In genomic region chr3:52643796-52644177, GRCm38 (mm10) we compare ENCODE assay signal across 11 mouse cellular contexts.
A peak's percentile ranks its signal among the peaks of the same experiment; 100 is the strongest.
DNase-seq lines count a peak whose midpoint lies in the region; ATAC-seq and TF ChIP-seq lines count a peak whose summit lies in the region.
"Had no signal": no experiment of that assay in that cellular context is flagged by ENCODE, and none has a peak within 500 bp of the region (broad histone marks: within the 10 kb centered on the region; RNA-seq: fewer than 3 reads in every experiment).

No protein-coding gene starts in this region.

- H3K9ac ChIP-seq in heart, postnatal 0 days (replicated peaks; ENCODE audit: low read depth, low read length): no peak overlapping the region
- no peak overlapping the region for H3K9ac ChIP-seq in neural tube, embryonic 11.5 days (ENCODE audit: low read length)
- no peak overlapping the region for H3K9ac ChIP-seq in liver, embryonic 11.5 days (ENCODE audit: low read depth, low read length)
- H3K9ac ChIP-seq: liver, embryonic 13.5 days had no signal

- H3K27me3 ChIP-seq in heart, embryonic 10.5 days (ENCODE audit: insufficient read depth, poor library complexity, severe bottlenecking): peaks cover 35% of the 10 kb centered on the region
- H3K27me3 ChIP-seq in heart, postnatal 0 days (ENCODE audit: control insufficient read depth, insufficient read depth, low read length): no peaks in the 10 kb centered on the region
- H3K27me3 ChIP-seq in neural tube, embryonic 11.5 days (ENCODE audit: control insufficient read depth, insufficient read depth, low read length): no peaks in the 10 kb centered on the region
- no peaks in the 10 kb centered on the region for H3K27me3 ChIP-seq in liver, embryonic 11.5 days (replicated peaks; ENCODE audit: control insufficient read depth, insufficient read depth, low read length)
- H3K27me3 ChIP-seq: liver, embryonic 13.5 days had no signal

- no peak for TF ChIP-seq CTCF in heart, postnatal 0 days (IDR thresholded peaks at IDR 0.05; ENCODE audit: low read depth)

- no peak overlapping the region for H3K4me2 ChIP-seq in heart, postnatal 0 days (ENCODE audit: low read depth, low read length)
- H3K4me2 ChIP-seq in neural tube, embryonic 11.5 days (ENCODE audit: low read depth): no peak overlapping the region
- no peak overlapping the region for H3K4me2 ChIP-seq in liver, embryonic 11.5 days
- H3K4me2 ChIP-seq: liver, embryonic 13.5 days had no signal

- H3K27ac ChIP-seq in heart, embryonic 10.5 days: peak overlapping the region; percentile 47
- peak overlapping the region; percentile 46 for H3K27ac ChIP-seq in heart, postnatal 0 days (ENCODE audit: low read depth)
- H3K27ac ChIP-seq in neural tube, embryonic 11.5 days (ENCODE audit: low read depth, low read length): peak overlapping the region; percentile 45
- no peak overlapping the region for H3K27ac ChIP-seq in liver, embryonic 11.5 days (ENCODE audit: low read depth, low read length)
- H3K27ac ChIP-seq: liver, embryonic 13.5 days had no signal

- H3K36me3 ChIP-seq in heart, embryonic 10.5 days: no peaks in the 10 kb centered on the region
- no peaks in the 10 kb centered on the region for H3K36me3 ChIP-seq in heart, postnatal 0 days (replicated peaks; ENCODE audit: control insufficient read depth, insufficient read depth, low read length)
- no peaks in the 10 kb centered on the region for H3K36me3 ChIP-seq in neural tube, embryonic 11.5 days (ENCODE audit: control insufficient read depth, insufficient read depth, low read length)
- H3K36me3 ChIP-seq in liver, embryonic 11.5 days (ENCODE audit: control insufficient read depth, insufficient read depth, low read length): no peaks in the 10 kb centered on the region
- H3K36me3 ChIP-seq: liver, embryonic 13.5 days had no signal

- 79% methylated on average over 10 of the region's 10 CpGs for WGBS in heart, embryonic 10.5 days
- WGBS in heart, postnatal 0 days: 76% methylated on average over 10 of the region's 10 CpGs
- 63% methylated on average over 10 of the region's 10 CpGs for WGBS in neural tube, embryonic 11.5 days
- WGBS in liver, embryonic 11.5 days: 79% methylated on average over 10 of the region's 10 CpGs

- H3K9me3 ChIP-seq in heart, embryonic 10.5 days: no peaks in the 10 kb centered on the region
- no peaks in the 10 kb centered on the region for H3K9me3 ChIP-seq in heart, postnatal 0 days (replicated peaks; ENCODE audit: control insufficient read depth, low read length)
- H3K9me3 ChIP-seq in neural tube, embryonic 11.5 days (ENCODE audit: control insufficient read depth, low read length): no peaks in the 10 kb centered on the region
- H3K9me3 ChIP-seq in liver, embryonic 11.5 days (ENCODE audit: control insufficient read depth, low read length): no peaks in the 10 kb centered on the region
- H3K9me3 ChIP-seq: liver, embryonic 13.5 days had no signal

- ATAC-seq in heart, postnatal 0 days (ENCODE audit: insufficient read depth, low read depth): no peak
- no peak for ATAC-seq in neural tube, embryonic 11.5 days (ENCODE audit: insufficient read depth, low FRiP score, low TSS enrichment)
- ATAC-seq in liver, embryonic 11.5 days (replicated peaks; ENCODE audit: low FRiP score): no peak

- no peak for TF ChIP-seq EP300 in heart, postnatal 0 days (IDR thresholded peaks at IDR 0.05; ENCODE audit: low read depth)

- H3K4me3 ChIP-seq in heart, embryonic 10.5 days: no peak overlapping the region
- H3K4me3 ChIP-seq in heart, postnatal 0 days (ENCODE audit: low read depth, low read length): no peak overlapping the region
- H3K4me3 ChIP-seq in neural tube, embryonic 11.5 days (ENCODE audit: low read depth, low read length): no peak overlapping the region
- H3K4me3 ChIP-seq in liver, embryonic 11.5 days (ENCODE audit: low read depth, low read length): no peak overlapping the region
- H3K4me3 ChIP-seq: erythroblast, embryonic 14.5 days; liver, embryonic 13.5 days had no signal

- peaks cover 25% of the 10 kb centered on the region for H3K4me1 ChIP-seq in heart, embryonic 10.5 days
- 0 out of 2 replicates have a peak, but pooled peaks cover 13% of the 10 kb centered on the region for H3K4me1 ChIP-seq in heart, postnatal 0 days (ENCODE audit: control insufficient read depth, insufficient read depth)
- H3K4me1 ChIP-seq in neural tube, embryonic 11.5 days (ENCODE audit: control insufficient read depth, insufficient read depth, low read length): peaks cover 14% of the 10 kb centered on the region
- H3K4me1 ChIP-seq in liver, embryonic 11.5 days (replicated peaks; ENCODE audit: control insufficient read depth, insufficient read depth, low read length): peaks cover 10% of the 10 kb centered on the region; the same call in 1 of the 2 replicates
- H3K4me1 ChIP-seq: liver, embryonic 13.5 days had no signal

- DNase-seq in heart, embryonic 10.5 days (ENCODE audit: low spot score): no peak
- DNase-seq in heart, postnatal 4 days: no peak
- DNase-seq in T-cell, adult 2 months (ENCODE audit: low spot score): peak; percentile 91
- no peak for DNase-seq in heart, postnatal 0 days (ENCODE audit: low spot score)
- DNase-seq in neural tube, embryonic 11.5 days (ENCODE audit: low spot score): no peak
- DNase-seq in liver, embryonic 11.5 days (ENCODE audit: low spot score): no peak
- no peak for DNase-seq in cerebellum, adult 8-10 months
- no peak for DNase-seq in cerebellum, adult 9-11 months
- DNase-seq: adrenal gland, postnatal 36 days; liver, embryonic 13.5 days had no signal
